Mouse (Mus musculus): Measurements from ENCODE around the gene Fam3a. TPM values are rescaled to one million over a fixed set of nuclear protein-coding genes. Genes with fewer than 3 reads are reported as not detected.
A peak's percentile ranks its signal among the peaks of the same experiment; 100 is the strongest.

The Fam3a gene
- polyA plus RNA-seq, 1 experiment from 2014 or later, result 35.5 TPM

GRCm38 (mm10) chrX:74353467-74353770 lies 39.7 kb downstream of the Fam3a start, which contains the start of gene Lage3:
Lage3 (minus strand) TSS chrX:74353618.
- WGBS, result 12% methylated on average over 14 of the region's 22 CpGs
- peak within 1 kb of the TSS; percentile 75 for H3K27ac ChIP-seq (ENCODE audit: low read depth, low read length)
- peak within 1 kb of the TSS; percentile 61 for H3K9ac ChIP-seq (ENCODE audit: low read depth, low read length)
- H3K36me3 ChIP-seq (ENCODE audit: control insufficient read depth, insufficient read depth, low read length), result no peaks in the 10 kb centered on the region
- ATAC-seq, result peak; percentile 93
- H3K4me2 ChIP-seq (ENCODE audit: low read length), result peak within 1 kb of the TSS; percentile 53
- H3K27me3 ChIP-seq (replicated peaks; ENCODE audit: control insufficient read depth, insufficient read depth, low read length), result no peaks in the 10 kb centered on the region
- no peaks in the 10 kb centered on the region for H3K9me3 ChIP-seq (ENCODE audit: control insufficient read depth, low read length)
- peak within 1 kb of the TSS; percentile 43 for H3K4me3 ChIP-seq (ENCODE audit: low read length)
- no peaks in the 10 kb centered on the region for H3K4me1 ChIP-seq (ENCODE audit: control insufficient read depth, insufficient read depth, low read depth, low read length)

GRCm38 (mm10) chrX:74352645-74353466 lies 40.2 kb downstream of the Fam3a start:
- Histone ChIP-seq H3K27me3 (replicated peaks; ENCODE audit: control insufficient read depth, insufficient read depth, low read length) (no peaks in the 10 kb centered on the region), H3K4me3 (ENCODE audit: low read length) (peak overlapping the region; percentile 43), H3K9me3 (ENCODE audit: control insufficient read depth, low read length) (no peaks in the 10 kb centered on the region), H3K9ac (ENCODE audit: low read depth, low read length) (peak overlapping the region; percentile 61), H3K27ac (ENCODE audit: low read depth, low read length) (peak overlapping the region; percentile 75), H3K4me2 (ENCODE audit: low read length) (peak overlapping the region; percentile 53), H3K36me3 (ENCODE audit: control insufficient read depth, insufficient read depth, low read length) (no peaks in the 10 kb centered on the region), H3K4me1 (ENCODE audit: control insufficient read depth, insufficient read depth, low read depth, low read length) (no peaks in the 10 kb centered on the region)
- WGBS, result 25% methylated on average over 13 of the region's 13 CpGs
- ATAC-seq, result peak; percentile 52

Other genes with a start within 250 kb of the Fam3a start
- not detected in 2 replicates for gene Tex28, start 225.4 kb downstream of the Fam3a start, polyA plus RNA-seq (2015; fragmentation: Nextera tagmentation; extraction: Ambion mirVana)
- 0.14 TPM in 1 of 2 replicates, not detected in the other for gene Tktl1, start 216.0 kb downstream of the Fam3a start, polyA plus RNA-seq (2015; fragmentation: Nextera tagmentation; extraction: Ambion mirVana)
- gene Flna, start 143.5 kb downstream of the Fam3a start, polyA plus RNA-seq (2015; fragmentation: Nextera tagmentation; extraction: Ambion mirVana), result 77.4 and 103 TPM in 2 replicates
- gene Emd, start 138.6 kb downstream of the Fam3a start, polyA plus RNA-seq (2015; fragmentation: Nextera tagmentation; extraction: Ambion mirVana), result 13.1 and 14.8 TPM in 2 replicates
- gene Rpl10, start 122.5 kb downstream of the Fam3a start, polyA plus RNA-seq (2015; fragmentation: Nextera tagmentation; extraction: Ambion mirVana), result 342 and 444 TPM in 2 replicates
- gene Taz, start 111.4 kb downstream of the Fam3a start, polyA plus RNA-seq (2015; fragmentation: Nextera tagmentation; extraction: Ambion mirVana), result 78.4 and 79.0 TPM in 2 replicates
- 4.4 and 4.7 TPM in 2 replicates for gene Dnase1l1, start 110.9 kb downstream of the Fam3a start, polyA plus RNA-seq (2015; fragmentation: Nextera tagmentation; extraction: Ambion mirVana)
- gene Atp6ap1, start 96.2 kb downstream of the Fam3a start, polyA plus RNA-seq (2015; fragmentation: Nextera tagmentation; extraction: Ambion mirVana), result 331 and 347 TPM in 2 replicates
- 978 and 991 TPM in 2 replicates for gene Gdi1, start 88.3 kb downstream of the Fam3a start, polyA plus RNA-seq (2015; fragmentation: Nextera tagmentation; extraction: Ambion mirVana)
- 61.5 and 61.7 TPM in 2 replicates for gene Fam50a, start 80.2 kb downstream of the Fam3a start, polyA plus RNA-seq (2015; fragmentation: Nextera tagmentation; extraction: Ambion mirVana)
- gene Plxna3, start 64.2 kb downstream of the Fam3a start, polyA plus RNA-seq (2015; fragmentation: Nextera tagmentation; extraction: Ambion mirVana), result 38.2 and 49.4 TPM in 2 replicates
- 69.7 and 78.4 TPM in 2 replicates for gene Lage3, start 39.7 kb downstream of the Fam3a start, polyA plus RNA-seq (2015; fragmentation: Nextera tagmentation; extraction: Ambion mirVana)
- gene Ubl4a, start 20.1 kb downstream of the Fam3a start, polyA plus RNA-seq (2015; fragmentation: Nextera tagmentation; extraction: Ambion mirVana), result 72.9 and 74.6 TPM in 2 replicates
- gene Slc10a3, start 19.9 kb downstream of the Fam3a start, polyA plus RNA-seq (2015; fragmentation: Nextera tagmentation; extraction: Ambion mirVana), result 7.5 and 8.2 TPM in 2 replicates
- 14.3 and 17.1 TPM in 2 replicates for gene Ikbkg, start within 50 bp of the Fam3a start, polyA plus RNA-seq (2015; fragmentation: Nextera tagmentation; extraction: Ambion mirVana)
- gene G6pdx, start 35.9 kb upstream of the Fam3a start, polyA plus RNA-seq (2015; fragmentation: Nextera tagmentation; extraction: Ambion mirVana), result 46.0 and 50.8 TPM in 2 replicates
- gene Gm6880, start 88.1 kb upstream of the Fam3a start, polyA plus RNA-seq (2015; fragmentation: Nextera tagmentation; extraction: Ambion mirVana), result not detected in 2 replicates
- not detected in 2 replicates for gene Olfr1326-ps1, start 181.6 kb upstream of the Fam3a start, polyA plus RNA-seq (2015; fragmentation: Nextera tagmentation; extraction: Ambion mirVana)
- gene Olfr1325, start 199.4 kb upstream of the Fam3a start, polyA plus RNA-seq (2015; fragmentation: Nextera tagmentation; extraction: Ambion mirVana), result not detected in 2 replicates